Mouse (Mus musculus): Measurements from ENCODE around the gene Nlrp4c. TPM values are rescaled to one million over a fixed set of nuclear protein-coding genes. Genes with fewer than 3 reads are reported as not detected.
"Not testable (repeated sequence)": the region's sequence is repeated elsewhere in the genome, so short reads cannot be mapped to it uniquely, and the experiment has no call there.

Gene Nlrp4c
- not detected in 2 replicates for polyA plus RNA-seq (2012; ENCODE audit: insufficient read depth, insufficient read length, missing spikeins)

DNA sequence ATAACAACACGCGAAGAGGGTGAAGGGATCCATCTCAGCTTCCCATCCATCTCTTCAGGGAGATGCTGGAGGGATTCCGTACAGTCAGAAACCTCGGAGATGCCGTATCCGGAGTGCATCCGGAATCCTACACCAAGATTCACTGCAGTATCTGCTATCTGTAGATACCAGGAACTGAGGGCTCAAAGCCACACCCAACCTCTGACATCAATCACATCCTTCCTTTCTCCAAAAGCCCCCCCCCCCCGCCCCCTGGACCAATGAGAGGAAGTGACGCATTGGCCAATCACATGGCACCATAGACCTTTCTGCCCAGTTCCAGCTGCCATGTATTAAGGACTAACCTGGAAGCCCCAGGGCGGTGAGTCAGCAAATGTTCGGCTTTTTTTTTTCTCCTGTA lies at the start of gene Nlrp4c:
TSS of gene Nlrp4c (plus strand) at position 301 of the 400 bp plus-strand sequence.
- TF ChIP-seq CTCF (IDR thresholded peaks at IDR 0.05; ENCODE audit: low read depth, low read length) (no peak), POLR2A (IDR thresholded peaks at IDR 0.05; ENCODE audit: borderline replicate concordance, low read depth, low read length) (no peak)
- H3K4me1 ChIP-seq (ENCODE audit: control insufficient read depth, insufficient read depth, low read length), result no peaks in the 10 kb centered on the region
- H3K27ac ChIP-seq (ENCODE audit: insufficient read depth, low read depth, low read length), result no peak within 1 kb of the TSS

DNA sequence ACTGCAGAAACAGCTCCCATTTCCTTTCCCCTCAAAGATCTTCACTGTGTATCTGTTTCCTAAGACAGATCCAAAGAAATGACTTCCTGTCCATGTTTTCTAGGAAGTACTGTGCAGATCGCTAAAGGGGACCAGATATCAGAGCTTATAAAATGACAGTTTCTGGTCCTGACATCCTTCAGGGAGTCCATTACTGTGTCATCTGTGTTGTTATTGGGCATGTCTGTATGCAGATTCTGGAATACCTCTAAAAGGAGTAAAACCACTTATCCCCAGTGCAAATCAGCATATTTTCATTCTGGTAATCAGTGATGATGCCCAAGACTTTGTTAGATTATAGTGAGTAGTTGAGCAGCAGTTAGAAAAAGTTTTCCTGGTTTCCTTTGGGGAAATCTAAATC lies 34.1 kb upstream of the Nlrp4c start, which contains the start of gene Vmn1r65:
TSS of gene Vmn1r65 (minus strand) at position 101 of the 400 bp plus-strand sequence.
- no peak within 1 kb of the TSS for H3K4me3 ChIP-seq (ENCODE audit: insufficient read depth, low read length)
- H3K27ac ChIP-seq (ENCODE audit: insufficient read depth, low read depth, low read length), result no peak within 1 kb of the TSS
- H3K4me1 ChIP-seq (ENCODE audit: control insufficient read depth, insufficient read depth, low read length), result no peaks in the 10 kb centered on the region
- TF ChIP-seq CTCF (IDR thresholded peaks at IDR 0.05; ENCODE audit: low read depth, low read length), result no peak
- TF ChIP-seq POLR2A (IDR thresholded peaks at IDR 0.05; ENCODE audit: borderline replicate concordance, low read depth, low read length), result no peak

More for the DNA sequence above, at the start of gene Nlrp4c:
- H3K4me3 ChIP-seq (ENCODE audit: insufficient read depth, low read length), result no peak within 1 kb of the TSS

DNA sequence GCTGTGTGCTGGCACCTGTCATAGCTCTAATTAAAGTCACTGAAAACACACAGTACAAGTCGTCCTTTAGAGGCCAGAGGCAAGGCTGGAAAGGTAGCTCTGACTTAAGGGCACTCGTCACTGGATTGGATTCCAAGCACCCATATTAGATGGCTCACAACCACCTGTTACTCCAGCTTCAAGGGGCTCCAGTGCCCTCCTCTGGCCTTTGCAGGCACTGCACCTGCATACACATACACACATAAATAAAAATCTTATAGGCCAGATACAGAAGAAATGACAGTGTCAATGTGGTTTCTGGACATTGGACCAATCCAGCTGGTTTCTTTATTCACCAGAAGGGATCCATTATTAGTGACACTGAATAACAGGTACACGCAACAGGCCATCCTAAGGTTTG lies 74.5 kb downstream of the Nlrp4c start:
- H3K4me1 ChIP-seq (ENCODE audit: control insufficient read depth, insufficient read depth, low read length), result no peaks in the 10 kb centered on the region
- H3K4me3 ChIP-seq (ENCODE audit: insufficient read depth, low read length), result no peak overlapping the region
- TF ChIP-seq POLR2A (IDR thresholded peaks at IDR 0.05; ENCODE audit: borderline replicate concordance, low read depth, low read length), result no peak
- TF ChIP-seq CTCF (IDR thresholded peaks at IDR 0.05; ENCODE audit: low read depth, low read length), result no peak
- no peak overlapping the region for H3K27ac ChIP-seq (ENCODE audit: insufficient read depth, low read depth, low read length)

- not testable (repeated sequence) for H3K4me1 ChIP-seq (ENCODE audit: control insufficient read depth, insufficient read depth, low read length); H3K4me3 ChIP-seq (ENCODE audit: insufficient read depth, low read length); H3K27ac ChIP-seq (ENCODE audit: insufficient read depth, low read depth, low read length)
Measured at GRCm38 (mm10) chr7:6120104-6120503, 75.1 kb downstream of the Nlrp4c start.

GRCm38 (mm10) chr7:6121128-6121527 lies 76.2 kb downstream of the Nlrp4c start:
- not testable (repeated sequence) for H3K4me1 ChIP-seq (ENCODE audit: control insufficient read depth, insufficient read depth, low read length); H3K27ac ChIP-seq (ENCODE audit: insufficient read depth, low read depth, low read length); H3K4me3 ChIP-seq (ENCODE audit: insufficient read depth, low read length)

DNA sequence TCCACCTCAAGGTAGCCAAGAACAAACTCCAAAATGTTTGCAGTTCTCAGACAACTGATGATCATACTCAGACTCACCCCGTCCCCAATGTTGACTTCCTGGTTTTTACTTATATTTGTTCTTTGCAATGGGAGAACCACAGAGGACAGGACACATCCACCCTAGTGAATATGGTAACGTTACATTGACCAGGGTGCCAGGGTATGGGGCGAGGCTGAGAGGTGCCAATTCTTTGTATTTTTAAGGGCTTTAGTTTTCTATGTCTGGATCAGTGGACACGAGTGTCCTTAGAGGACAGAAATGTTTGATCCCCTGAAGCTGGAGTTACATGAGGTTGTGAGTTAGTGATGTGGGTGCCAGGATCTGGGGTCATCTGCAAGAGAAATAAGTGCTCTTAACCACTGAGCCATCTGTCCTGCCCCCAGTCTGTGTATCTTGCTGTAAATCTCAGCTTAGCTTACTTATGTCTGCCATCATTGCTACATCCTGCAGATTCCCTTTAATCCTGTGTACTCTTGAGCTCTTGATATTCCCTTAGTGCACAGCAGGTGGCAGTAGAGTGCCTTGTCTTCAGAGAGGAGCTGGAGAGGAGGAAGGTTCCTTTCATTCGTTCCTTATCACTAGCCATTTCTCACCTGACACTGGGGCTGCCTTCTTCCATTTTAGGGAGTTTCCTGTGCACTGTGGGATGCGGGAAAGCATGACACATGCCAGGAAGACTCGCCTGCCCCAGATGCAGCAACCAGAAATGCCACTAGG lies 81.9 kb downstream of the Nlrp4c start:
- TF ChIP-seq POLR2A (IDR thresholded peaks at IDR 0.05; ENCODE audit: borderline replicate concordance, low read depth, low read length), result no peak
- TF ChIP-seq CTCF (IDR thresholded peaks at IDR 0.05; ENCODE audit: low read depth, low read length), result peak; percentile 30; the same call in 1 of the 2 replicates

GRCm38 (mm10) chr7:6130346-6130745 lies 85.4 kb downstream of the Nlrp4c start:
- TF ChIP-seq POLR2A (IDR thresholded peaks at IDR 0.05; ENCODE audit: borderline replicate concordance, low read depth, low read length) (no peak), CTCF (IDR thresholded peaks at IDR 0.05; ENCODE audit: low read depth, low read length) (no peak)
- no peaks in the 10 kb centered on the region for H3K4me1 ChIP-seq (ENCODE audit: control insufficient read depth, insufficient read depth, low read length)
- H3K4me3 ChIP-seq (ENCODE audit: insufficient read depth, low read length), result no peak overlapping the region
- no peak overlapping the region for H3K27ac ChIP-seq (ENCODE audit: insufficient read depth, low read depth, low read length)

More for the DNA sequence above, 81.9 kb downstream of the Nlrp4c start:
- Histone ChIP-seq H3K4me3 (ENCODE audit: insufficient read depth, low read length) (no peak overlapping the region), H3K27ac (ENCODE audit: insufficient read depth, low read depth, low read length) (no peak overlapping the region), H3K4me1 (ENCODE audit: control insufficient read depth, insufficient read depth, low read length) (no peaks in the 10 kb centered on the region)

- no peak overlapping the region for H3K4me3 ChIP-seq (ENCODE audit: insufficient read depth, low read length)
- H3K4me1 ChIP-seq (ENCODE audit: control insufficient read depth, insufficient read depth, low read length), result no peaks in the 10 kb centered on the region
- no peak overlapping the region for H3K27ac ChIP-seq (ENCODE audit: insufficient read depth, low read depth, low read length)
- TF ChIP-seq CTCF (IDR thresholded peaks at IDR 0.05; ENCODE audit: low read depth, low read length) (no peak), POLR2A (IDR thresholded peaks at IDR 0.05; ENCODE audit: borderline replicate concordance, low read depth, low read length) (no peak)
Measured at GRCm38 (mm10) chr7:6132646-6133045, 87.7 kb downstream of the Nlrp4c start.

- no peak overlapping the region for H3K4me3 ChIP-seq (ENCODE audit: insufficient read depth, low read length)
- H3K27ac ChIP-seq (ENCODE audit: insufficient read depth, low read depth, low read length), result no peak overlapping the region
- no peaks in the 10 kb centered on the region for H3K4me1 ChIP-seq (ENCODE audit: control insufficient read depth, insufficient read depth, low read length)
- TF ChIP-seq POLR2A (IDR thresholded peaks at IDR 0.05; ENCODE audit: borderline replicate concordance, low read depth, low read length), result no peak
- TF ChIP-seq CTCF (IDR thresholded peaks at IDR 0.05; ENCODE audit: low read depth, low read length), result no peak
Measured at GRCm38 (mm10) chr7:6136497-6136896, 91.5 kb downstream of the Nlrp4c start.

DNA sequence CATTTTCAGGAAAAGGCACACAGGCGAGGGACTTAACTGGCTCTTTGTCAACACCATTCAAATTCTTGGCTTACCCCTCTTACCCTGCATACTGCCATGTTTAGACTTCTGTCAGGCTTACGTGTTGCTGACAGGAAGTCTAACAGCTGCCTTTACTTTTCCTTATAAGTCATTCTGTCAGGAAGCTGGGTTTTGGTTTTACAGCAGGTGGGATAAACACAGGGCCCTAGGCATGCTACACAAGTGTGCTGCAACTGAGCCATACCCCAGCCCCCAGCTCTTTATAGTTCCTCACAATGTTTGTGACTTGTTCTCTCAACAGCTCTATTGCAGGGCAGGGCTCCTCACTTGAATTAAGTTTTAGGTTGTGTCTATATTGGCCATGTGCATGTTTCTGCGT lies 94.3 kb downstream of the Nlrp4c start:
- no peak for TF ChIP-seq POLR2A (IDR thresholded peaks at IDR 0.05; ENCODE audit: borderline replicate concordance, low read depth, low read length)
- no peak for TF ChIP-seq CTCF (IDR thresholded peaks at IDR 0.05; ENCODE audit: low read depth, low read length)
- Histone ChIP-seq H3K27ac (ENCODE audit: insufficient read depth, low read depth, low read length) (no peak overlapping the region), H3K4me3 (ENCODE audit: insufficient read depth, low read length) (no peak overlapping the region), H3K4me1 (ENCODE audit: control insufficient read depth, insufficient read depth, low read length) (peaks cover 7% of the 10 kb centered on the region)
